Comparison of ENCODE assay signal across 10 mouse cellular contexts in genomic region chr16:30517666-30518283, GRCm38 (mm10). TPM values are rescaled to one million over a fixed set of nuclear protein-coding genes. Genes with fewer than 3 reads are reported as not detected.
DNase-seq lines count a peak whose midpoint lies in the region; ATAC-seq and TF ChIP-seq lines count a peak whose summit lies in the region.
"Had no signal": no experiment of that assay in that cellular context is flagged by ENCODE, and none has a peak within 500 bp of the region (broad histone marks: within the 10 kb centered on the region; RNA-seq: fewer than 3 reads in every experiment).

No protein-coding gene starts in this region.

- peak overlapping the region; percentile 29; the same call in 1 of the 2 replicates for H3K4me3 ChIP-seq in heart, adult 2 months
- no peak overlapping the region for H3K4me3 ChIP-seq in testis, adult 2 months (ENCODE audit: control insufficient read depth, low read depth, low read length)
- H3K4me3 ChIP-seq in heart, postnatal 0 days (ENCODE audit: low read depth, low read length): no peak overlapping the region
- H3K4me3 ChIP-seq: hindbrain, embryonic 12.5 days; liver, embryonic 15.5 days had no signal

- no peaks in the 10 kb centered on the region for H3K36me3 ChIP-seq in heart, adult 2 months (ENCODE audit: control insufficient read depth, insufficient read depth, low read length)
- H3K36me3 ChIP-seq in testis, adult 2 months (ENCODE audit: control insufficient read depth, insufficient read depth, low read length): no peaks in the 10 kb centered on the region
- H3K36me3 ChIP-seq in heart, postnatal 0 days (replicated peaks; ENCODE audit: control insufficient read depth, insufficient read depth, low read length): 0 out of 2 replicates have a peak, but pooled peaks cover 14% of the 10 kb centered on the region
- H3K36me3 ChIP-seq: liver, embryonic 15.5 days had no signal

- WGBS in heart, adult 2 months: 24% methylated on average over 11 of the region's 11 CpGs
- WGBS in heart, postnatal 0 days: 18% methylated on average over 11 of the region's 11 CpGs

- no peaks in the 10 kb centered on the region for H3K27me3 ChIP-seq in heart, adult 2 months (ENCODE audit: control insufficient read depth, insufficient read depth, low read length)
- no peaks in the 10 kb centered on the region for H3K27me3 ChIP-seq in testis, adult 2 months (ENCODE audit: control insufficient read depth, insufficient read depth, low read length)
- H3K27me3 ChIP-seq in heart, postnatal 0 days (ENCODE audit: control insufficient read depth, insufficient read depth, low read length): no peaks in the 10 kb centered on the region
- H3K27me3 ChIP-seq: hindbrain, embryonic 12.5 days had no signal

- TF ChIP-seq EP300 in heart, adult 2 months (IDR thresholded peaks at IDR 0.05; ENCODE audit: insufficient read depth, low read depth, low read length): 0 out of 2 replicates have a peak, but pooled peaks have one; percentile 8
- no peak for TF ChIP-seq EP300 in heart, postnatal 0 days (IDR thresholded peaks at IDR 0.05; ENCODE audit: low read depth)

- H3K27ac ChIP-seq in heart, adult 2 months: peak overlapping the region; percentile 77
- peak overlapping the region; percentile 67 for H3K27ac ChIP-seq in testis, adult 2 months (ENCODE audit: control insufficient read depth, insufficient read depth, low read depth, low read length)
- peak overlapping the region; percentile 67 for H3K27ac ChIP-seq in heart, postnatal 0 days (ENCODE audit: low read depth)
- H3K27ac ChIP-seq: hindbrain, embryonic 12.5 days; liver, embryonic 15.5 days had no signal

- peaks cover 6% of the 10 kb centered on the region for H3K4me1 ChIP-seq in heart, adult 2 months (ENCODE audit: control insufficient read depth, insufficient read depth, low read length)
- H3K4me1 ChIP-seq in testis, adult 2 months (ENCODE audit: control insufficient read depth, insufficient read depth, low read length): peaks cover 3% of the 10 kb centered on the region
- peaks cover 21% of the 10 kb centered on the region for H3K4me1 ChIP-seq in heart, postnatal 0 days (ENCODE audit: control insufficient read depth, insufficient read depth)

- DNase-seq in heart, adult 2 months: peak in 1 of 2 experiments; percentile 56
- no peak for DNase-seq in heart, postnatal 4 days
- no peak for DNase-seq in testis, postnatal 10 days (ENCODE audit: low spot score)
- DNase-seq in heart, postnatal 0 days (ENCODE audit: low spot score): peak; percentile 52
- no peak for DNase-seq in embryo, embryonic 9.5 days (ENCODE audit: extremely low spot score)
- no peak for DNase-seq in layer of hippocampus, postnatal 36 days
- DNase-seq: cerebellum, postnatal 14 days had no signal

- ATAC-seq in heart, postnatal 0 days (ENCODE audit: insufficient read depth, low read depth): 0 out of 2 replicates have a peak, but pooled peaks have one; percentile 31

- 0 out of 2 replicates have a peak, but pooled peaks have one; percentile 21 for TF ChIP-seq POLR2A in heart, adult 2 months (IDR thresholded peaks at IDR 0.05; ENCODE audit: insufficient read depth, low read depth, low read length)
- TF ChIP-seq POLR2A in testis, adult 2 months (IDR thresholded peaks at IDR 0.05; ENCODE audit: control insufficient read depth, low read depth, low read length): no peak

- H3K9me3 ChIP-seq in heart, postnatal 0 days (replicated peaks; ENCODE audit: control insufficient read depth, low read length): no peaks in the 10 kb centered on the region
- H3K9me3 ChIP-seq: hindbrain, embryonic 12.5 days; liver, embryonic 15.5 days had no signal

- peak overlapping the region; percentile 5; the same call in 1 of the 2 replicates for H3K9ac ChIP-seq in heart, adult 2 months (ENCODE audit: low read depth, low read length)
- no peak overlapping the region; the same call in 1 of the 2 replicates for H3K9ac ChIP-seq in heart, postnatal 0 days (replicated peaks; ENCODE audit: low read depth, low read length)
- H3K9ac ChIP-seq: hindbrain, embryonic 12.5 days; liver, embryonic 15.5 days had no signal

- H3K4me2 ChIP-seq in heart, postnatal 0 days (ENCODE audit: low read depth, low read length): peak overlapping the region; percentile 32
- H3K4me2 ChIP-seq: hindbrain, embryonic 12.5 days; liver, embryonic 15.5 days had no signal

- no peaks in the 10 kb centered on the region for H3K79me2 ChIP-seq in heart, adult 2 months (replicated peaks; ENCODE audit: control insufficient read depth, insufficient read depth, low read length)

- no peak for TF ChIP-seq CTCF in heart, adult 2 months (IDR thresholded peaks at IDR 0.05)
- TF ChIP-seq CTCF in testis, adult 2 months (IDR thresholded peaks at IDR 0.05; ENCODE audit: control insufficient read depth, insufficient read depth, insufficient replicate concordance, low read depth, low read length): no peak
- TF ChIP-seq CTCF in heart, postnatal 0 days (IDR thresholded peaks at IDR 0.05; ENCODE audit: low read depth): no peak

- intact Hi-C loops in heart, adult 2 months (cut with DNase I): no loop called here

RNA-seq across cellular contexts. Expression of gene Tmem44, which starts 32.9 kb away (rescaled TPM):
- total RNA-seq in heart, adult 2 months (2021): 1 to 10 TPM; 4.4 to 5.8 TPM
- polyA plus RNA-seq in heart, adult 2 months (2012; rRNA removed): 9.8 and 12.0 TPM in 2 replicates
- total RNA-seq in heart, postnatal 4 days (2021): 10 to 100 TPM; 19.4 to 19.7 TPM
- polyA plus RNA-seq in testis, adult 2 months (2012; rRNA removed): 1.2 and 1.7 TPM in 2 replicates
- 31.1 and 33.5 TPM in 2 replicates for total RNA-seq in heart, postnatal 0 days (2014; rRNA removed; ENCODE audit: low replicate concordance)
- polyA plus RNA-seq in heart, postnatal 0 days (2015; fragmentation: Nextera tagmentation; extraction: Ambion mirVana): 11.8 and 14.6 TPM in 2 replicates
- 10 to 100 TPM; 32.3 to 38.0 TPM for total RNA-seq in layer of hippocampus, postnatal 36 days (2021)
